Mouse (Mus musculus) liver, postnatal 0 days (tissue): ENCODE data around the gene Tas2r120.

Source experiments
- CTCF ChIP-seq: sonication (generic); IDR thresholded peaks from 2 replicates; pipeline ENCODE4 v1.5.1; 2016; ENCODE audit warnings: antibody characterized with exemption, low read depth
- EP300 ChIP-seq: IDR thresholded peaks from 2 replicates; pipeline ENCODE4 v1.6.1; 2016; ENCODE audit warnings: antibody characterized with exemption, low read depth, mild to moderate bottlenecking

GRCm38 (mm10) chr6:132651426-132651825, 5.3 kb upstream of the Tas2r120 start, which contains the start of gene A630073D07Rik:
- TF ChIP-seq EP300 (no peak), CTCF (no peak)
